Mouse (Mus musculus) bone marrow, adult 2 months (tissue): ENCODE results near the gene Galnt10. TPM values are rescaled to one million over a fixed set of nuclear protein-coding genes. Genes with fewer than 3 reads are reported as not detected.

Source experiments
- H3K27ac ChIP-seq: fragments of 200-500 bp; 2 replicates; pipeline ENCODE4 v1.5.1; 2012; ENCODE audit warnings: low read depth, mild to moderate bottlenecking, control low read depth, inconsistent platforms, low read length; ENCODE audit not compliant: control insufficient read depth, poor library complexity, insufficient read depth
- H3K4me1 ChIP-seq: fragments of 200-500 bp; 2 replicates; pipeline ENCODE4 v1.6.1; 2011; ENCODE audit warnings: low read length; ENCODE audit not compliant: control insufficient read depth, insufficient read depth
- H3K4me3 ChIP-seq: fragments of 200-500 bp; replicated peaks from 2 replicates; pipeline ENCODE3; 2011; ENCODE audit warnings: mild to moderate bottlenecking, low read depth, low read length, control low read depth; ENCODE audit not compliant: control insufficient read depth
- CTCF ChIP-seq: fragments of 200-500 bp; IDR thresholded peaks from 2 replicates; pipeline ENCODE4 v1.5.1; 2011; ENCODE audit warnings: low read length, control low read depth; ENCODE audit not compliant: control insufficient read depth, insufficient read depth
- POLR2A ChIP-seq: fragments of 200-500 bp; IDR thresholded peaks from 2 replicates; pipeline ENCODE4 v1.6.1; 2011; ENCODE audit warnings: low read depth, mild to moderate bottlenecking, control low read depth, low read length, borderline replicate concordance; ENCODE audit not compliant: control insufficient read depth
- WGBS: fragments of 180-500 bp; shearing (Covaris S2); methylation state at CpG from one replicate; pipeline ENCODE4 v1.1.7; 2018; 5-methylcytosine and 5-hydroxymethylcytosine counted together
- polyA plus RNA-seq: library from polyadenylated mRNA; stranded (reverse); fragments of >200 nt; gene quantifications from 2 replicates; pipeline ENCODE4 v1.2.4, GENCODE M21; 2011; ENCODE audit warnings: low replicate concordance; ENCODE audit not compliant: missing spikeins, insufficient read depth, insufficient read length

Galnt10 gene
- polyA plus RNA-seq, 1 experiment: 16.6 TPM

GRCm38 (mm10) chr11:57727303-57727969 is 82.2 kb downstream of the Galnt10 start:
- H3K4me3 ChIP-seq: no peak overlapping the region
- no peaks in the 10 kb centered on the region; the same call in 1 of the 2 replicates for H3K4me1 ChIP-seq
- WGBS: 30% methylated on average over 9 of the region's 9 CpGs
- TF ChIP-seq POLR2A: no peak
- TF ChIP-seq CTCF: no peak
- no peak overlapping the region for H3K27ac ChIP-seq

- Histone ChIP-seq H3K4me3 (no peak overlapping the region), H3K27ac (no peak overlapping the region), H3K4me1 (no peaks in the 10 kb centered on the region)
- 87% methylated on average over 10 of the region's 10 CpGs for WGBS
- TF ChIP-seq CTCF (no peak), POLR2A (no peak)
Measured at GRCm38 (mm10) chr11:57732410-57733281, 87.4 kb downstream of the Galnt10 start.

DNA sequence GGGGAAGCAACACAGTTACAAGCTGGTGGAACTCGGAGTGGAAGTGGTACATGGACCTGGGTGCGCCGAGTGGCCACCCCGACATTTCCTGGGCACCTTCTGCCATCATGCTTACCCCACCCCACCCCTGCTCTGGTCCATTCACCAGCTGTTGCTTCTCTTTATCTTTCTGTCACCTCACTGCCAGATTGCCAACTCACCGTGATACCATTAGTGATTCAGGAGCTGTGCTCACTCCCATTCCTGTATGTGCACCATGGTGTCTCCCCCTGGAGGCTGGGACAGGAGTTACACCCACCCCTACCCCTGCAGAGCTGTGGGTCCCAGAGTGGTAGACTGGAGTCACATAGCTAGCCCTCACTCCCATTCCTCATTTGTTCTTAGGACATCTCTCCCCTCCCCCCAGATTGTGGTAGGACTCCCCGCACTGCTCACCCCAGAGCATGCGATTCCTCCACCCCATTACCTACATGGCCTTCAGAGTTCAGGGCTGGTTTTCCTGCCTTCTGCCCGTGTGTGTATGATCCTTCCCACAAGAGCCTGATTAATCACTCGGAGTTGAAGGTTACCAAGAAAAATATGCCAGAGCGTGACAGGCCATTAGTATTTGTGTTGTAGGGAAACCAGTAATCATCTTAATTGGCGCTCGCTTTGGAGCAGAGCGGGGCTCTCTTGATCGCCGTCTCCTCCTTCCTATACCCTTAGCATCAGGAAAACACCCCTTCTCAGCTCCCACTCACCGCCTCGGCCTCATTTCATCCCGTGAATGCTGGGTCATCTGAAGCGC is 102.2 kb downstream of the Galnt10 start:
- TF ChIP-seq CTCF: peak; percentile 82
- TF ChIP-seq POLR2A: no peak
- H3K27ac ChIP-seq: no peak overlapping the region; the same call in 1 of the 2 replicates
- WGBS: 89% methylated on average over 19 of the region's 19 CpGs
- no peak overlapping the region for H3K4me3 ChIP-seq
- no peaks in the 10 kb centered on the region for H3K4me1 ChIP-seq

GRCm38 (mm10) chr11:57753538-57754203 is 108.4 kb downstream of the Galnt10 start:
- no peak overlapping the region for H3K27ac ChIP-seq
- no peak overlapping the region for H3K4me3 ChIP-seq
- 91% methylated on average over 14 of the region's 14 CpGs for WGBS
- no peak for TF ChIP-seq POLR2A
- no peak for TF ChIP-seq CTCF
- no peaks in the 10 kb centered on the region for H3K4me1 ChIP-seq

GRCm38 (mm10) chr11:57758621-57759020 is 113.4 kb downstream of the Galnt10 start:
- 76% methylated on average over 9 of the region's 9 CpGs for WGBS
- H3K4me3 ChIP-seq: no peak overlapping the region
- TF ChIP-seq CTCF: no peak
- no peak for TF ChIP-seq POLR2A

GRCm38 (mm10) chr11:57760509-57761058 is 115.3 kb downstream of the Galnt10 start:
- TF ChIP-seq CTCF (no peak), POLR2A (no peak)

More at GRCm38 (mm10) chr11:57758621-57759020, 113.4 kb downstream of the Galnt10 start:
- no peaks in the 10 kb centered on the region for H3K4me1 ChIP-seq
- H3K27ac ChIP-seq: no peak overlapping the region

DNA sequence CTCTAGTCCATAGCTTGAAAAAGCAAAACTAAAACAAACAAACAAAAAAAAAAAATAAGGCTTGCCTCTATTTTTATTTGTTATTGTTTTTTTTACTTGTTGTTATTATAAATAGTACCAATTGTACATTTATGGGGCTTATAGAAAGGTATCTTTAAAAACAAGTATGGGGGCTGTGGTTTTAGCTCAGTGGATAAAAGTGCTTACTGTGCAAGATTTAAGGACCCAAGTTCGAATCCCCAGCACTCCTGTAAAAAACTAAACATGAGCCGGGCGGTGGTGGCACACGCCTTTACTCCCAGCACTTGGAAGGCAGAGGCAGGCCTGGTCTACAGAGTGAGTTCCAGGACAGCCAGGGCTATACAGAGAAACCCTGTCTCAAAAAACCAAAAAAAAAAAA is 116.1 kb downstream of the Galnt10 start:
- TF ChIP-seq CTCF: no peak
- TF ChIP-seq POLR2A: no peak
- WGBS: 95% methylated on average over 4 of the region's 4 CpGs
- H3K4me1 ChIP-seq: no peaks in the 10 kb centered on the region

More at GRCm38 (mm10) chr11:57760509-57761058, 115.3 kb downstream of the Galnt10 start:
- WGBS: 21% methylated on average over 14 of the region's 14 CpGs
- Histone ChIP-seq H3K4me1 (no peaks in the 10 kb centered on the region), H3K27ac (no peak overlapping the region), H3K4me3 (no peak overlapping the region)

More for the DNA sequence above, 116.1 kb downstream of the Galnt10 start:
- no peak overlapping the region for H3K27ac ChIP-seq
- no peak overlapping the region for H3K4me3 ChIP-seq
